Mouse (Mus musculus): ENCODE measurements around the gene Telo2.

- TF ChIP-seq TAL1 (IDR thresholded peaks at IDR 0.05; ENCODE audit: low read length) = no peak
- no peak for TF ChIP-seq GATA1 (IDR thresholded peaks at IDR 0.05; ENCODE audit: low read length)
Measured at GRCm38 (mm10) chr17:25163387-25163786, 47.6 kb upstream of the Telo2 start.

All from erythroblast, embryonic 14.5 days (primary cell).